Mouse (Mus musculus): ENCODE data around the gene Zfp36l2. TPM values are rescaled to one million over a fixed set of nuclear protein-coding genes. Genes with fewer than 3 reads are reported as not detected.

Gene Zfp36l2
- total RNA-seq, 2 experiments from 2014 or later = 22.3 to 62.0 TPM

GRCm38 (mm10) chr17:84179973-84180365 is 7.8 kb downstream of the Zfp36l2 start:
- ATAC-seq (replicated peaks; ENCODE audit: low FRiP score, poor library complexity, severe bottlenecking) = no peak

- no peak for ATAC-seq (replicated peaks; ENCODE audit: low FRiP score, poor library complexity, severe bottlenecking)
Observed at GRCm38 (mm10) chr17:84179026-84179972, 8.4 kb downstream of the Zfp36l2 start.

- no peak for ATAC-seq (replicated peaks; ENCODE audit: low FRiP score, poor library complexity, severe bottlenecking)
Observed at GRCm38 (mm10) chr17:84177481-84177880, 10.3 kb downstream of the Zfp36l2 start.

GRCm38 (mm10) chr17:84176446-84176845 is 11.3 kb downstream of the Zfp36l2 start:
- no peak for ATAC-seq (replicated peaks; ENCODE audit: low FRiP score, poor library complexity, severe bottlenecking)

GRCm38 (mm10) chr17:84175196-84175595 is 12.6 kb downstream of the Zfp36l2 start:
- no peak for ATAC-seq (replicated peaks; ENCODE audit: low FRiP score, poor library complexity, severe bottlenecking)

GRCm38 (mm10) chr17:84167377-84167776 is 20.4 kb downstream of the Zfp36l2 start:
- no peak for ATAC-seq (replicated peaks; ENCODE audit: low FRiP score, poor library complexity, severe bottlenecking)

GRCm38 (mm10) chr17:84166135-84166860 is 21.4 kb downstream of the Zfp36l2 start:
- ATAC-seq (replicated peaks; ENCODE audit: low FRiP score, poor library complexity, severe bottlenecking) = no peak

GRCm38 (mm10) chr17:84165735-84166134 is 22.0 kb downstream of the Zfp36l2 start:
- no peak for ATAC-seq (replicated peaks; ENCODE audit: low FRiP score, poor library complexity, severe bottlenecking)

GRCm38 (mm10) chr17:84164146-84164545 is 23.6 kb downstream of the Zfp36l2 start:
- ATAC-seq (replicated peaks; ENCODE audit: low FRiP score, poor library complexity, severe bottlenecking) = no peak

GRCm38 (mm10) chr17:84163066-84163785 is 24.5 kb downstream of the Zfp36l2 start:
- no peak for ATAC-seq (replicated peaks; ENCODE audit: low FRiP score, poor library complexity, severe bottlenecking)

GRCm38 (mm10) chr17:84162211-84162760 is 25.5 kb downstream of the Zfp36l2 start:
- ATAC-seq (replicated peaks; ENCODE audit: low FRiP score, poor library complexity, severe bottlenecking) = no peak

GRCm38 (mm10) chr17:84161231-84161854 is 26.4 kb downstream of the Zfp36l2 start:
- no peak for ATAC-seq (replicated peaks; ENCODE audit: low FRiP score, poor library complexity, severe bottlenecking)

GRCm38 (mm10) chr17:84158891-84159290 is 28.9 kb downstream of the Zfp36l2 start:
- no peak for ATAC-seq (replicated peaks; ENCODE audit: low FRiP score, poor library complexity, severe bottlenecking)

- no peak for ATAC-seq (replicated peaks; ENCODE audit: low FRiP score, poor library complexity, severe bottlenecking)
Observed at GRCm38 (mm10) chr17:84158461-84158795, 29.3 kb downstream of the Zfp36l2 start.

- ATAC-seq (replicated peaks; ENCODE audit: low FRiP score, poor library complexity, severe bottlenecking) = no peak
Observed at GRCm38 (mm10) chr17:84157743-84158460, 29.8 kb downstream of the Zfp36l2 start.

GRCm38 (mm10) chr17:84156748-84157742 is 30.7 kb downstream of the Zfp36l2 start:
- ATAC-seq (replicated peaks; ENCODE audit: low FRiP score, poor library complexity, severe bottlenecking) = no peak

- no peak for ATAC-seq (replicated peaks; ENCODE audit: low FRiP score, poor library complexity, severe bottlenecking)
Observed at GRCm38 (mm10) chr17:84156227-84156573, 31.5 kb downstream of the Zfp36l2 start.

Measured in erythroid progenitor cell, adult 5-6 weeks (primary cell).